Mouse (Mus musculus) 3T3-L1 (cell line): ENCODE data around the gene Dpagt1.
"Not testable (repeated sequence)": the region's sequence is repeated elsewhere in the genome, so short reads cannot be mapped to it uniquely, and the experiment has no call there.

Experiments
- DNase-seq: peaks from one replicate; pipeline ENCODE4 v3.0.0-alpha.2; 2015; ENCODE audit warnings: low read depth, low spot score

Dpagt1 gene

DNA sequence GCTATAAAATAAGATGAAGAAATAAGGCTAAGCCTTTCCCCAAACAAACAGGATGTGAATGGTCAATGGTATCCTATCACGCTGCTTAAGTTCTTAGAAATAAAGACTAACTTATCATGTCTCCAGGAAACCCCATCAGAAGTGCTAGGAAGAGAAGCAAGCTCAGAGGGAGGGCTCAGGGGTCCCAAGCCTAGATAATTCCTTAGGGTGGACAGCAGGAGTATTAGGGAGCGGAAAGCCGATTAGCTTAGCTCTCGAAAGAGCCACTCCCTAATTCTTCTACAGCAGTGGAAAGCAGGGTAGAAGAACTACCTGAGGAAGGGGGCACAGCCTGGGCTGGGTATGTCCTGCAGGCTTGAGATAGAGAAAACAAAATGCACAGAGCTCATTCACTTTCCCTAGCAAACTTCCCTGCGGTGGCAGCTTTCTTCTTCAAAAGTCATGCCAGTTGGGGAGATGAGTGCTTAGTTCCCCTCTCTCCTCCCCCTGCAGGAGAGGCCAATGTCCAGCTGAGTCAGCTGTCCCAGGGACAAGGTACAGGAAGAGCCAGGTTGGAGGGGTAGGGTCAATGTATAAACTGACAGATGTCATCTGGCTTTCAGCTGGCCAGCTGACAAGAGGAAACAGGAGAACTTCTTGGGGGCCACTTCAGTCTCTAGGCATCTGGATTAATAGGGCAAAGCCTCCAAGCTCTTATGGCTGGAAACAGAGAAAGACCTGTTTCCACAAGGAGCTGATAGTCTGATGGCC, 7.6 kb upstream of the Dpagt1 start:
- peak; percentile 13 for DNase-seq

DNA sequence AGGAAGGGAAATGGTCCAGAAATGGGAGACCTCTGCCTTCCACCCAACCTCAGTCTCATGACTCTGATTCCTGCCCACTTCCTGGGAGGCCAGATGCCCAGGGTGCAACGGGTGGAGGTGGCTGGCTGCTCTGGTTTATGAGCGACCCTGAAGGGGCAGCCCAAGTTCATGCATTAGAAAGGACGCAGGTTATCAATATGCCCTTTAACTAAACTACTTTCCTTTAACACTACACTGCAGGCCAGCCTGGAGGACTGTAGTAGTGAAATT, 7.1 kb upstream of the Dpagt1 start:
- DNase-seq = no peak

- DNase-seq = peak; percentile 22
Observed at GRCm38 (mm10) chr9:44319105-44319886, 6.5 kb upstream of the Dpagt1 start.

- DNase-seq = peak; percentile 97
Observed at GRCm38 (mm10) chr9:44319887-44320798, 5.7 kb upstream of the Dpagt1 start, which contains the start of gene C2cd2l. C2cd2l (minus strand) TSS chr9:44320285.

- no peak for DNase-seq
Observed at GRCm38 (mm10) chr9:44320799-44321133, 5.1 kb upstream of the Dpagt1 start.

DNA sequence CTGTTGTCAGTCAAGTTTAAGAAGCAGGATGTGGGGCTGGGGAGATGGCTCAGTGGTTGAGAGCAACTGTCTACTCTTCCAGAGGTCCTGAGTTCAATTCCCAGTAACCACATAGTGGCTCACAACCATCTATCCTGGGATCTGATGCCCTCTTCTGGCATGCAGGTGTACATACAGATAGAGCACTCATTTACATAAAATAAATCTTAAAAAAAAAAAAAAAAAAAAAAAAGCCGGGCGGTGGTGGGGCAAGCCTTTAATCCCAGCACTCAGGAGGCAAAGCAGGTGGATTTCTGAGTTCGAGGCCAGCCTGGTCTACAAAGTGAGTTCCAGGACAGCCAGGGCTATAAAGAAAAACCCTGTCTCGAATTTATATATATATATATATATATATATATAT, 2.2 kb upstream of the Dpagt1 start:
- not testable (repeated sequence) for DNase-seq

DNA sequence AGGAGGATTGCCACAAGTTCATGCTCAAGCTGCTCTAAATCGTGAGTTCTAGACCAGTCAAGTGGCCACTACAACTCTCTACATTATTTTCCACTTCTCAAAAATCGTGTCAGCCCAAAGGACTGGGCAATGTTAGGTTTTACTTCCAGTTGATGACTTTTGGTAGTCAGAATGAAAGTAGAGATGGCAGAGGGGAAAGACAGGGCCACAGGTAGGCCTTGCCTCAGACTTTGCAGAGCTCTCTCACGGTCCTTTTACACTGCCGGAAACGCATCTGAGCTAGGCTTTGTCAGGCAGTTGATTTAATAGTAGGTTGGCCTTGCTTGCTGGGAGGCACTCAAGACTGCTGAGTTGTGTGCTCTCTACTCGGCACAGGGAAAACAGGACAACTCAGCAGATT, 1.7 kb upstream of the Dpagt1 start:
- no peak for DNase-seq

DNA sequence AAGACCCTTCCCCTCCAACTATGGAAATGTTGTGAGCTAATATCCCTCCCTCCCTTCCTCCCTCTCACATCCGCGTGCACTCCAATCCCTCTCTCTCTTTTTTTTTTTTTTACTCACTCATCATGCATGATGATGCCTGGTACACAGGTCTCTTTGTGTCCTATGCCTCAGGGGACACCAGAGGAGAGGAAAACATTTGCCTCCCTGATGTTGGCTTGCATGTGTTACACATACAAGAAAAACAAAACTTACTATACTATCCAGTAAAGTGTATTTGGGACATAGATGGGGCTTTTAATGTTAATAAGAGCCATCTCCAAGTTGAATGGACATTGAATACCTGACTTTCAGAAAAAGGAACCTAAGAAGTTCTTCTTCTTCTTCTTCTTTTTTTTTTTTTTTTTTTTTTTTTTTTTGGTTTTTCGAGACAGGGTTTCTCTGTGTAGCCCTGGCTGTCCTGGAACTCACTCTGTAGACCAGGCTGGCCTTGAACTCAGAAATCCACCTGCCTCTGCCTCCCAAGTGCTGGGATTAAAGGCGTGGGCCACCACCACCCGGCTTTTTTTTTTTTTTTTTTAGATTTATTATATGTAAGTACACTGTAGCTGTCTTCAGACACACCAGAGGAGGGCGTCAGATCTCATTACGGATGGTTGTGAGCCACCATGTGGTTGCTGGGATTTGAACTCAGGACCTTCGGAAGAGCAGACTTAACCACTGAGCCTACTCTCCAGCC, 619 bp upstream of the Dpagt1 start:
- DNase-seq = not testable (repeated sequence)

- peak; percentile 92 for DNase-seq
Observed at GRCm38 (mm10) chr9:44326371-44327063, 698 bp downstream of the Dpagt1 start.

DNA sequence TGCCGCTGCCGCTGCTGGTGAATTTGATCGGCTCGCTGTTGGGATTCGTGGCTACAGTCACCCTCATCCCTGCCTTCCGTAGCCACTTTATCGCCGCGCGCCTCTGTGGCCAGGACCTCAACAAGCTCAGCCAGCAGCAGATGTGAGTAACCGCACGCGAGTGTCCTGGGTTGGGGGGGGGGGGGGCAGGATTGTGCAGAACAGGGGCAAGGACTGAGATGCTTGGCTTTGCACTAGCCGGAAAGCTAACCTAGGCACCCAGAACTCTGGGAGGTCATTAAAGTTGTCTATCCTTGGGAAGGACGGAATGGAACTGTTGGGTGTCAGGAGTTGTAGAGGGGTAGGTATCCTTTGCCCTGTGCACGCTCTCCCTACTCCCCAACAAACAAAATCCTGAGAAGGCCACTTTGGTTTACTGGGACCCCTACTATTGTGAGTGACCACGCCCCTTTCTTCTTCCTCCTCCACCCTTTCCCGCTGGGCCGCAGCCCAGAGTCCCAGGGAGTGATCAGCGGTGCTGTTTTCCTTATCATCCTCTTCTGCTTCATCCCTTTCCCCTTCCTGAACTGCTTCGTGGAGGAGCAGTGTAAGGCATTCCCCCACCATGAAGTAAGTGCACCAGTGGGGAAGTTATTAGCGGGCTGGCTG, 1.4 kb downstream of the Dpagt1 start:
- DNase-seq = peak; percentile 40

- DNase-seq = no peak
Observed at GRCm38 (mm10) chr9:44327926-44328325, 2.1 kb downstream of the Dpagt1 start.

GRCm38 (mm10) chr9:44330736-44331135, 4.9 kb downstream of the Dpagt1 start:
- no peak for DNase-seq

- DNase-seq = no peak
Observed at GRCm38 (mm10) chr9:44332918-44333638, 7.3 kb downstream of the Dpagt1 start.

- peak; percentile 99 for DNase-seq
Observed at GRCm38 (mm10) chr9:44334396-44335330, 8.8 kb downstream of the Dpagt1 start, which contains the start of gene H2afx. H2afx (plus strand) TSS chr9:44334694.

- peak; percentile 55 for DNase-seq
Observed at GRCm38 (mm10) chr9:44335331-44336092, 9.7 kb downstream of the Dpagt1 start.

GRCm38 (mm10) chr9:44336093-44336406, 10.2 kb downstream of the Dpagt1 start:
- DNase-seq = no peak

DNA sequence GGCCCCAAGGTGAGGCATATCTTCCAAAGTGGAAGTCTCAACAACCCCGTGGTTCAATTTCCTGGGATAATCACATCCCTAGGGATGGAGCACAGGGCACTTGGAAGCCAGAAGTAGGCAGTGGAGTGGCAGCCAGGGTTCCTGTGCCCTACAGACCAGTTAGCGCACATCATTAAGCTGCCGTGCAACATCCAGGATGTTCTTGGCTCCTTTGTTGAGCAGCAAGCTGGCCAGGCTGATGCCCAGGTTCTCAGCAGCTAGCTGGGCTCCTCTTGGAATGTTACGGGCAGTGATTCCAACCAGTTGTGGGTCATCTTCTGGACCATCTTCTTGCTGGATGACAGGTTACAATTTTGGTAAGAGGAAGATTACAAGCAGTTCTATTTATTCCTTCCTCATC, 10.7 kb downstream of the Dpagt1 start:
- peak; percentile 49 for DNase-seq

DNA sequence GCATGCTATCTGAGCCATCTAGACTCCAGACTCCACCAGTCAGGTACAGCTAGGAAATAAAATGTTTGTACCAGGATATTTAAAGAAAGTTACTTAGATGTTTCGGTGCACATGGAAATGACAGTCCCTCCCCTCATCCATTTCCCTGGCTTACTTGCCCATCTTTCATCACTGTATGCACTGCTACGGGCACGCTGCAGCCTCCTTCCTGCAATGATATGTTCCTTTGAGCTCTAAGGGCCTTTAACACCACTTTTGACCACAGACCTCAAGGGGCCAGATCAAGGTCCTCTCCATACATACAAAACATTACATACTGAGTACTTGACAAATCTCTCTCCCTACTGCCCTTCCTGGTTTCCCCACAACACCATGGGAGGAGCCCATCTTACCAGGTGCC, 11.1 kb downstream of the Dpagt1 start:
- DNase-seq = peak; percentile 58
